Mouse (Mus musculus) forebrain, embryonic 10.5 days (tissue): Measurements from ENCODE around the gene Aplnr. TPM values are rescaled to one million over a fixed set of nuclear protein-coding genes. Genes with fewer than 3 reads are reported as not detected.

Source experiments
- DNase-seq: peaks from one replicate; pipeline ENCODE4 v3.0.0-alpha.2; 2017; ENCODE audit warnings: low spot score; ENCODE audit errors: extremely low spot score
- H3K27ac ChIP-seq: fragments of 300-500 bp; sonication (generic); 2 replicates; pipeline ENCODE4 v1.5.1; 2016; ENCODE audit warnings: mild to moderate bottlenecking
- H3K27me3 ChIP-seq: fragments of 300-500 bp; sonication (generic); 2 replicates; pipeline ENCODE4 v1.6.1; 2016; ENCODE audit warnings: mild to moderate bottlenecking; ENCODE audit not compliant: poor library complexity, severe bottlenecking
- H3K36me3 ChIP-seq: fragments of 300-500 bp; sonication (generic); replicated peaks from 2 replicates; pipeline ENCODE4 v1.6.1; 2016; ENCODE audit warnings: mild to moderate bottlenecking, moderate library complexity
- H3K4me1 ChIP-seq: fragments of 300-500 bp; sonication (generic); 2 replicates; pipeline ENCODE4 v1.6.1; 2016
- H3K4me3 ChIP-seq: fragments of 300-500 bp; sonication (generic); 2 replicates; pipeline ENCODE4 v1.5.1; 2016; ENCODE audit warnings: mild to moderate bottlenecking, moderate library complexity
- H3K9me3 ChIP-seq: fragments of 300-500 bp; sonication (generic); 2 replicates; pipeline ENCODE4 v1.6.1; 2016; ENCODE audit warnings: mild to moderate bottlenecking, moderate library complexity
- WGBS: fragments of 180-500 bp; shearing (Covaris S2); methylation state at CpG from one replicate; pipeline ENCODE4 v1.1.7; 2016; 5-methylcytosine and 5-hydroxymethylcytosine counted together
- polyA plus RNA-seq: library from polyadenylated mRNA; unstranded; fragments of >200 nt; fragmentation: Nextera tagmentation; extraction: Ambion mirVana; gene quantifications from 2 replicates; pipeline ENCODE4 v1.2.1, GENCODE M21; 2016

Aplnr gene
- polyA plus RNA-seq, 1 experiment from 2014 or later: 37.6 TPM

- Histone ChIP-seq H3K4me3 (no peak overlapping the region), H3K9me3 (no peaks in the 10 kb centered on the region), H3K27me3 (peaks cover 12% of the 10 kb centered on the region; the same call in 1 of the 2 replicates), H3K36me3 (no peaks in the 10 kb centered on the region), H3K27ac (no peak overlapping the region), H3K4me1 (peaks cover 8% of the 10 kb centered on the region)
- DNase-seq: no peak
Measured at GRCm38 (mm10) chr2:85140833-85141232, 4.8 kb downstream of the Aplnr start.

GRCm38 (mm10) chr2:85144908-85145307 lies 8.9 kb downstream of the Aplnr start:
- no peaks in the 10 kb centered on the region for H3K36me3 ChIP-seq
- DNase-seq: no peak
- no peaks in the 10 kb centered on the region for H3K9me3 ChIP-seq
- 87% methylated on average over 2 of the region's 2 CpGs for WGBS
- H3K4me3 ChIP-seq: no peak overlapping the region
- H3K27ac ChIP-seq: no peak overlapping the region
- no peaks in the 10 kb centered on the region for H3K27me3 ChIP-seq
- no peaks in the 10 kb centered on the region for H3K4me1 ChIP-seq

DNA sequence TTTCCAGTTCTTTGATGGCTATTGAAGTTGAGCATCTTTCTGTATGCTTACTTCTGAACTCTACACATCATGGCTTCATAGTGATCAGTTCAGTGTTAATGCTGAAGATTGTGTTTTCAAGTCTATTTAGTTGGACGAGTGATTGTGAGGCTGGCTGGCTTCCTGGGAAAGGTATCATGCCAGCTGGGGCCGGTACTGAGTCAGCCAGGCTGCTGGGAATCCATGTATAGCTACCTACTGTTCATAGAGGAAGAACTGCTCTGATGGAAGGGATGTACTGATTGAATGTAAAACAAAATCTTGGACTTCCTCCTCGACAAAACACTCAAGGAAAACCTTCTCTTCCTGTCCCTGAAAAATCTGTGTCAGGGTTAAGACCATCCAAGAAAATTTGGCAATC lies 9.3 kb downstream of the Aplnr start:
- H3K36me3 ChIP-seq: no peaks in the 10 kb centered on the region
- 81% methylated on average over 3 of the region's 3 CpGs for WGBS
- no peak overlapping the region for H3K4me3 ChIP-seq
- H3K27ac ChIP-seq: no peak overlapping the region
- DNase-seq: no peak
- H3K27me3 ChIP-seq: no peaks in the 10 kb centered on the region
- no peaks in the 10 kb centered on the region for H3K9me3 ChIP-seq
- no peaks in the 10 kb centered on the region for H3K4me1 ChIP-seq

- no peak for DNase-seq
Measured at GRCm38 (mm10) chr2:85147481-85147880, 11.5 kb downstream of the Aplnr start.

GRCm38 (mm10) chr2:85150373-85150772 lies 14.3 kb downstream of the Aplnr start:
- DNase-seq: no peak
- H3K9me3 ChIP-seq: no peaks in the 10 kb centered on the region
- no peaks in the 10 kb centered on the region for H3K4me1 ChIP-seq
- H3K27me3 ChIP-seq: no peaks in the 10 kb centered on the region
- WGBS: 92% methylated on average over 1 of the region's 1 CpGs
- H3K27ac ChIP-seq: no peak overlapping the region
- no peaks in the 10 kb centered on the region for H3K36me3 ChIP-seq
- H3K4me3 ChIP-seq: no peak overlapping the region

More at GRCm38 (mm10) chr2:85147481-85147880, 11.5 kb downstream of the Aplnr start:
- Histone ChIP-seq H3K27me3 (no peaks in the 10 kb centered on the region), H3K36me3 (no peaks in the 10 kb centered on the region), H3K4me1 (no peaks in the 10 kb centered on the region), H3K4me3 (no peak overlapping the region), H3K9me3 (no peaks in the 10 kb centered on the region), H3K27ac (no peak overlapping the region)
- 88% methylated on average over 2 of the region's 2 CpGs for WGBS

- Histone ChIP-seq H3K4me3 (no peak overlapping the region), H3K36me3 (no peaks in the 10 kb centered on the region), H3K27me3 (no peaks in the 10 kb centered on the region), H3K9me3 (no peaks in the 10 kb centered on the region), H3K4me1 (no peaks in the 10 kb centered on the region), H3K27ac (no peak overlapping the region)
- no peak for DNase-seq
- WGBS: 88% methylated on average over 2 of the region's 2 CpGs
Measured at GRCm38 (mm10) chr2:85151233-85151632, 15.2 kb downstream of the Aplnr start.

GRCm38 (mm10) chr2:85155334-85155733 lies 19.3 kb downstream of the Aplnr start:
- no peak overlapping the region for H3K4me3 ChIP-seq
- H3K36me3 ChIP-seq: no peaks in the 10 kb centered on the region
- no peak overlapping the region for H3K27ac ChIP-seq
- 88% methylated on average over 9 of the region's 9 CpGs for WGBS
- H3K27me3 ChIP-seq: no peaks in the 10 kb centered on the region
- no peaks in the 10 kb centered on the region for H3K9me3 ChIP-seq
- H3K4me1 ChIP-seq: no peaks in the 10 kb centered on the region
- DNase-seq: no peak

- Histone ChIP-seq H3K9me3 (no peaks in the 10 kb centered on the region), H3K27ac (no peak overlapping the region), H3K36me3 (no peaks in the 10 kb centered on the region), H3K27me3 (no peaks in the 10 kb centered on the region), H3K4me1 (peaks cover 7% of the 10 kb centered on the region), H3K4me3 (no peak overlapping the region)
- DNase-seq: no peak
- WGBS: 88% methylated on average over 5 of the region's 5 CpGs
Measured at GRCm38 (mm10) chr2:85156136-85156535, 20.1 kb downstream of the Aplnr start.

DNA sequence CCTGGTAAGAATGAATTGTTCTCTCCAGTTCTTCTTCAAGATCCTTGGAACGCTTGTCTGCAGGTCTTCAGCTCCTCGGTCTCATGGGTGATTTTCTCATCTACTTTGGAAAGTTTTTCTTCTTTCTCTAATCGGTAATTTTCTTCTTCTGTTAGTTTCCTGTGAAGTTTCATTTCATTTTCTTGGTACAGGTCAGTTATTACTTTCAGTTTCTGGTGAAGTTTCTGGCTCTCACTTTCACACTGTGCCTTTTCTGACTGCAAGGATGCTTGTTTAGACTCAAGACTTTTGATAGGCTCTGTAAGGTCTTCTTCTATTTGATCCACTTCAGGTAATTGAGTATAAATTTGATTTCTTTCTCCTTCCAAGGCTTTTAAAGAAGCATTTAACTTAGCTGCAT lies 21.4 kb downstream of the Aplnr start:
- no peak overlapping the region for H3K4me3 ChIP-seq
- no peak overlapping the region for H3K27ac ChIP-seq
- H3K4me1 ChIP-seq: peaks cover 16% of the 10 kb centered on the region
- H3K36me3 ChIP-seq: no peaks in the 10 kb centered on the region
- H3K27me3 ChIP-seq: no peaks in the 10 kb centered on the region
- WGBS: 91% methylated on average over 3 of the region's 3 CpGs
- no peak for DNase-seq
- H3K9me3 ChIP-seq: no peaks in the 10 kb centered on the region

- Histone ChIP-seq H3K4me1 (peaks cover 16% of the 10 kb centered on the region), H3K27ac (peak overlapping the region; percentile 44; the same call in 1 of the 2 replicates)
Measured at GRCm38 (mm10) chr2:85160901-85161637, 25.0 kb downstream of the Aplnr start.

GRCm38 (mm10) chr2:85161638-85162093 lies 25.6 kb downstream of the Aplnr start:
- WGBS: 15% methylated on average over 1 of the region's 1 CpGs
- peak overlapping the region; percentile 44 for H3K27ac ChIP-seq
- H3K36me3 ChIP-seq: no peaks in the 10 kb centered on the region
- DNase-seq: no peak
- H3K27me3 ChIP-seq: no peaks in the 10 kb centered on the region
- no peaks in the 10 kb centered on the region for H3K9me3 ChIP-seq
- no peak overlapping the region for H3K4me3 ChIP-seq
- H3K4me1 ChIP-seq: peaks cover 16% of the 10 kb centered on the region

More at GRCm38 (mm10) chr2:85160901-85161637, 25.0 kb downstream of the Aplnr start:
- Histone ChIP-seq H3K4me3 (no peak overlapping the region), H3K9me3 (no peaks in the 10 kb centered on the region), H3K27me3 (no peaks in the 10 kb centered on the region), H3K36me3 (no peaks in the 10 kb centered on the region)
- WGBS: 87% methylated on average over 4 of the region's 4 CpGs
- no peak for DNase-seq

DNA sequence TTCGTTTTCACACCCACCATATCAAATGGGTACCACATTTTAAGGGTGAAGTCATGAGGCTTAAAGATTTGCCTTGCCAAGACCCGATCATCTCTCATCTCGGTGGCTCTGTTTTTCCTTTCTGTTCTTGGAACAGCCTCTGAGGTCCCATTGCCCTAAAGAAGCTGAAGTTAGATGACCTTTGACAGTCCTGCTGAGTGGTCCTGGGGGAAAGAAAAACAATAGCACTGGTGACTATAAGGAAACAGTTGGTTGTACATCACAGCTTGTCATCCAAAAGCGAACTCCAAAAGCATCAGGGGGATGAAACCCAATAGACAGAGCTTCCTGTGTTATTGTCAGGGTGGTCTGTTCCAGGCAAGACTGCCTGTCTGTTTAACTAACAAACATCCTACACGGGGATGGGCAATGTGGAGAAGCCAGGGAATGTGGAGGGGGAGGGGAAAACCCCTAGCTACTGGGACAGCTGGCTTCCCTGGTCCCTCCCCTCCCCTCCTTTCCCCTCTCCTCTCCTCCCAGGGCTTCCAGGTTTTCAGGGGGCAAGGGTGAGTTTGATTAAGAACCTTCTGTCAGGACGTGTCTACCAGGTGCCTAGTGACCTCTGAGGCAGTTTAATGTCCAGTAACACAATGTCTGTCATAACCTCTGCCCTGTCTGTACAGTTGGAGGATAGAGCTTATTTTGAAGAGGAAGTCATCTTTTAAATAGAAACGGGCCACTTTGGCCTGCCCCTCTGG lies 27.5 kb downstream of the Aplnr start:
- Histone ChIP-seq H3K4me1 (peaks cover 16% of the 10 kb centered on the region), H3K27ac (no peak overlapping the region), H3K36me3 (no peaks in the 10 kb centered on the region), H3K27me3 (no peaks in the 10 kb centered on the region), H3K9me3 (no peaks in the 10 kb centered on the region), H3K4me3 (no peak overlapping the region)
- WGBS: 54% methylated on average over 7 of the region's 7 CpGs
- no peak for DNase-seq

GRCm38 (mm10) chr2:85167624-85168023 lies 31.6 kb downstream of the Aplnr start:
- Histone ChIP-seq H3K4me3 (no peak overlapping the region), H3K36me3 (no peaks in the 10 kb centered on the region), H3K4me1 (no peaks in the 10 kb centered on the region; the same call in 1 of the 2 replicates), H3K27me3 (no peaks in the 10 kb centered on the region), H3K27ac (no peak overlapping the region), H3K9me3 (no peaks in the 10 kb centered on the region)
- no peak for DNase-seq
- 87% methylated on average over 1 of the region's 1 CpGs for WGBS
